Mouse (Mus musculus) C2C12 (cell line): Measurements from ENCODE around the gene Gfra4. TPM values are rescaled to one million over a fixed set of nuclear protein-coding genes. Genes with fewer than 3 reads are reported as not detected.

Experiments used
- H3K27me3 ChIP-seq: one replicate; pipeline ENCODE4 v1.6.1; 2011; ENCODE audit not compliant: control insufficient read depth, insufficient read depth, insufficient read length
- H3K36me3 ChIP-seq: one replicate; pipeline ENCODE4 v1.6.1; 2011; ENCODE audit not compliant: control insufficient read depth, insufficient read depth
- H3K4me3 ChIP-seq: one replicate; pipeline ENCODE4 v1.5.1; 2011; ENCODE audit warnings: mild to moderate bottlenecking, control low read depth; ENCODE audit not compliant: poor library complexity, insufficient read depth, severe bottlenecking
- H3K79me2 ChIP-seq: one replicate; pipeline ENCODE4 v1.6.1; 2011; ENCODE audit not compliant: control insufficient read depth, insufficient read depth
- H3K79me3 ChIP-seq: one replicate; pipeline ENCODE4 v1.6.1; 2011; ENCODE audit warnings: low read depth, control low read depth
- H3ac ChIP-seq: one replicate; pipeline ENCODE3; 2011; ENCODE audit warnings: low read depth; ENCODE audit not compliant: control insufficient read depth, insufficient read length
- CEBPB ChIP-seq: IDR thresholded peaks from one replicate; pipeline ENCODE4 v1.6.1; 2011; ENCODE audit warnings: low read depth, mild to moderate bottlenecking, control low read depth, moderate library complexity
- CTCF ChIP-seq: IDR thresholded peaks from one replicate; pipeline ENCODE4 v1.5.1; 2011; ENCODE audit not compliant: control insufficient read depth, insufficient read depth, insufficient read length
- FOSL1 ChIP-seq: IDR thresholded peaks from one replicate; pipeline ENCODE4 v1.8.0; 2011; ENCODE audit warnings: mild to moderate bottlenecking, low read length; ENCODE audit not compliant: poor library complexity, insufficient read depth, severe bottlenecking
- MAX ChIP-seq: IDR thresholded peaks from one replicate; pipeline ENCODE4 v1.6.1; 2011; ENCODE audit warnings: mild to moderate bottlenecking, control low read depth
- MYOD1 ChIP-seq: IDR thresholded peaks from one replicate; pipeline ENCODE4 v1.6.1; 2011; ENCODE audit warnings: low read depth; ENCODE audit not compliant: control insufficient read depth, insufficient read length
- MYOG ChIP-seq: IDR thresholded peaks from one replicate; pipeline ENCODE4 v1.6.1; 2011; ENCODE audit not compliant: control insufficient read depth, insufficient read length; ENCODE audit errors: extremely low read depth
- USF1 ChIP-seq: IDR thresholded peaks from one replicate; pipeline ENCODE4 v1.6.1; 2011; ENCODE audit warnings: low read depth, mild to moderate bottlenecking, control low read depth, moderate library complexity
- polyA plus RNA-seq: library from polyadenylated mRNA; unstranded; fragments of >200 nt; fragmentation: generic; extraction: Trizol; gene quantifications from one replicate; pipeline ENCODE4 v1.2.1, GENCODE M21; 2012; ENCODE audit warnings: missing spikeins

Gene Gfra4
- polyA plus RNA-seq, 1 experiment = 0.33 TPM

- TF ChIP-seq MYOG = no peak
- no peak for TF ChIP-seq MYOD1
- no peak for TF ChIP-seq USF1
- no peak for TF ChIP-seq FOSL1
- no peak for TF ChIP-seq CTCF
- TF ChIP-seq MAX = no peak
- no peak for TF ChIP-seq CEBPB
- Histone ChIP-seq H3K79me2 (no peaks in the 10 kb centered on the region), H3ac (no peak overlapping the region), H3K36me3 (no peaks in the 10 kb centered on the region), H3K79me3 (no peaks in the 10 kb centered on the region), H3K27me3 (peaks cover 20% of the 10 kb centered on the region), H3K4me3 (no peak overlapping the region)
These were observed 37.6 kb upstream of the Gfra4 start for GRCm38 (mm10) chr2:131080507-131080906.

GRCm38 (mm10) chr2:131072536-131072935 lies 29.6 kb upstream of the Gfra4 start:
- Histone ChIP-seq H3K36me3 (no peaks in the 10 kb centered on the region), H3K79me3 (no peaks in the 10 kb centered on the region), H3K27me3 (no peaks in the 10 kb centered on the region), H3K79me2 (no peaks in the 10 kb centered on the region), H3K4me3 (no peak overlapping the region), H3ac (no peak overlapping the region)
- TF ChIP-seq USF1 = no peak
- no peak for TF ChIP-seq MYOD1
- TF ChIP-seq FOSL1 = no peak
- TF ChIP-seq MYOG = no peak
- no peak for TF ChIP-seq CEBPB

GRCm38 (mm10) chr2:131067481-131067880 lies 24.6 kb upstream of the Gfra4 start:
- TF ChIP-seq MYOD1 (no peak), CEBPB (peak; percentile 6), USF1 (no peak)

GRCm38 (mm10) chr2:131066342-131066741 lies 23.5 kb upstream of the Gfra4 start:
- no peaks in the 10 kb centered on the region for H3K36me3 ChIP-seq
- no peak overlapping the region for H3ac ChIP-seq
- H3K79me2 ChIP-seq = no peaks in the 10 kb centered on the region
- no peaks in the 10 kb centered on the region for H3K79me3 ChIP-seq
- H3K27me3 ChIP-seq = no peaks in the 10 kb centered on the region
- no peak overlapping the region for H3K4me3 ChIP-seq
- TF ChIP-seq USF1 = no peak
- TF ChIP-seq FOSL1 = no peak
- TF ChIP-seq MAX = no peak
- no peak for TF ChIP-seq CTCF

More at GRCm38 (mm10) chr2:131067481-131067880, 24.6 kb upstream of the Gfra4 start:
- Histone ChIP-seq H3K79me3 (no peaks in the 10 kb centered on the region), H3ac (no peak overlapping the region), H3K27me3 (no peaks in the 10 kb centered on the region), H3K4me3 (no peak overlapping the region), H3K79me2 (no peaks in the 10 kb centered on the region), H3K36me3 (no peaks in the 10 kb centered on the region)

GRCm38 (mm10) chr2:131063404-131063864 lies 20.5 kb upstream of the Gfra4 start, which contains the start of gene Adam33:
Gene Adam33, minus strand, starts transcription at chr2:131063814.
- H3K36me3 ChIP-seq = no peaks in the 10 kb centered on the region
- H3K79me2 ChIP-seq = no peaks in the 10 kb centered on the region
- H3K4me3 ChIP-seq = no peak within 1 kb of the TSS
- H3ac ChIP-seq = no peak within 1 kb of the TSS
- no peaks in the 10 kb centered on the region for H3K79me3 ChIP-seq
- TF ChIP-seq USF1 = no peak
- TF ChIP-seq MAX = no peak
- no peak for TF ChIP-seq FOSL1
- no peak for TF ChIP-seq CEBPB
- no peak for TF ChIP-seq CTCF
- TF ChIP-seq MYOG = no peak
- no peak for TF ChIP-seq MYOD1
- H3K27me3 ChIP-seq = no peaks in the 10 kb centered on the region

- Histone ChIP-seq H3K79me2 (no peaks in the 10 kb centered on the region), H3ac (no peak overlapping the region), H3K27me3 (no peaks in the 10 kb centered on the region), H3K4me3 (no peak overlapping the region), H3K79me3 (no peaks in the 10 kb centered on the region), H3K36me3 (no peaks in the 10 kb centered on the region)
- no peak for TF ChIP-seq MYOD1
These were observed 18.7 kb upstream of the Gfra4 start for GRCm38 (mm10) chr2:131061607-131062006.
